Mouse (Mus musculus) kidney, adult 2 months (tissue): ENCODE data around the gene Pvalb. TPM values are rescaled to one million over a fixed set of nuclear protein-coding genes. Genes with fewer than 3 reads are reported as not detected.
A peak's percentile ranks its signal among the peaks of the same experiment; 100 is the strongest.

ENCODE experiments used
- DNase-seq: peaks from one replicate; pipeline ENCODE4 v3.0.0; 2021
- H3K27ac ChIP-seq: fragments of 200-500 bp; 2 replicates; pipeline ENCODE4 v1.5.1; 2012; ENCODE audit warnings: low read depth, low read length, control low read depth, inconsistent platforms; ENCODE audit not compliant: insufficient read depth
- H3K27me3 ChIP-seq: fragments of 200-500 bp; replicated peaks from 2 replicates; pipeline ENCODE4 v1.6.1; 2012; ENCODE audit warnings: mild to moderate bottlenecking, moderate library complexity, low read length, inconsistent platforms; ENCODE audit not compliant: control insufficient read depth, insufficient read depth
- H3K36me3 ChIP-seq: fragments of 200-500 bp; 2 replicates; pipeline ENCODE4 v1.6.1; 2012; ENCODE audit warnings: mild to moderate bottlenecking, moderate library complexity, low read length, inconsistent platforms; ENCODE audit not compliant: control insufficient read depth, insufficient read depth
- H3K4me1 ChIP-seq: fragments of 200-500 bp; 2 replicates; pipeline ENCODE4 v1.6.1; 2011; ENCODE audit warnings: low read length; ENCODE audit not compliant: control insufficient read depth, insufficient read depth
- H3K4me3 ChIP-seq: fragments of 200-500 bp; 2 replicates; pipeline ENCODE4 v1.5.1; 2011; ENCODE audit warnings: mild to moderate bottlenecking, low read depth, low read length, control low read depth; ENCODE audit not compliant: insufficient read depth
- CTCF ChIP-seq: fragments of 200-500 bp; conservative IDR thresholded peaks from 2 replicates; pipeline ENCODE4 v1.5.1; 2011; ENCODE audit warnings: low read depth, mild to moderate bottlenecking, control low read depth, low read length, moderate library complexity, mixed read lengths; ENCODE audit not compliant: insufficient read depth, insufficient read length
- POLR2A ChIP-seq: fragments of 200-500 bp; IDR thresholded peaks from one replicate; pipeline ENCODE4 v1.6.1; 2011; ENCODE audit warnings: low read depth, low read length, control low read depth
- WGBS: fragments of 180-500 bp; shearing (Covaris S2); methylation state at CpG from one replicate; pipeline ENCODE4 v1.1.7; 2018; 5-methylcytosine and 5-hydroxymethylcytosine counted together
- polyA plus RNA-seq: library from polyadenylated mRNA; depleted of rRNA; stranded (reverse); fragments of >200 nt; gene quantifications from 2 replicates; pipeline ENCODE4 v1.2.3, GENCODE M21; 2012; rRNA removed

Gene Pvalb
- polyA plus RNA-seq, 1 experiment = 53.3 TPM

GRCm38 (mm10) chr15:78155421-78155820, 50.8 kb downstream of the Pvalb start:
- Histone ChIP-seq H3K27ac (no peak overlapping the region), H3K36me3 (no peaks in the 10 kb centered on the region), H3K27me3 (no peaks in the 10 kb centered on the region), H3K4me3 (no peak overlapping the region), H3K4me1 (no peaks in the 10 kb centered on the region)
- 85% methylated on average over 6 of the region's 6 CpGs for WGBS
- TF ChIP-seq CTCF (no peak), POLR2A (no peak)
- no peak for DNase-seq

GRCm38 (mm10) chr15:78153045-78153775, 53.0 kb downstream of the Pvalb start:
- Histone ChIP-seq H3K4me1 (no peaks in the 10 kb centered on the region), H3K27ac (no peak overlapping the region), H3K27me3 (no peaks in the 10 kb centered on the region), H3K4me3 (no peak overlapping the region), H3K36me3 (no peaks in the 10 kb centered on the region)
- TF ChIP-seq POLR2A (no peak), CTCF (no peak)
- 50% methylated on average over 11 of the region's 11 CpGs for WGBS
- DNase-seq = peak; percentile 82

- H3K27me3 ChIP-seq = no peaks in the 10 kb centered on the region
- TF ChIP-seq POLR2A = no peak
- no peak for TF ChIP-seq CTCF
- no peak overlapping the region for H3K27ac ChIP-seq
- 65% methylated on average over 7 of the region's 7 CpGs for WGBS
- H3K4me1 ChIP-seq = no peaks in the 10 kb centered on the region
- H3K4me3 ChIP-seq = no peak overlapping the region
- DNase-seq = no peak
- no peaks in the 10 kb centered on the region for H3K36me3 ChIP-seq
Measured at GRCm38 (mm10) chr15:78148565-78148964, 57.6 kb downstream of the Pvalb start.

Other genes with a start within 250 kb of the Pvalb start
- gene Foxred2, start 249.7 kb downstream of the Pvalb start, polyA plus RNA-seq = 3.8 and 4.1 TPM in 2 replicates
- gene Eif3d, start 235.6 kb downstream of the Pvalb start, polyA plus RNA-seq = 98.8 and 132 TPM in 2 replicates
- 0.02 TPM in 1 of 2 replicates, not detected in the other for gene Cacng2, start 86.4 kb downstream of the Pvalb start, polyA plus RNA-seq
- 46.2 and 64.2 TPM in 2 replicates for gene Ift27, start 32.3 kb downstream of the Pvalb start, polyA plus RNA-seq
- 2.9 and 4.8 TPM in 2 replicates for gene Ncf4, start 38.4 kb upstream of the Pvalb start, polyA plus RNA-seq
- 1.4 and 7.1 TPM in 2 replicates for gene Csf2rb2, start 99.3 kb upstream of the Pvalb start, polyA plus RNA-seq
- 3.0 and 7.3 TPM in 2 replicates for gene Csf2rb, start 119.4 kb upstream of the Pvalb start, polyA plus RNA-seq
- gene Tex33, start 189.5 kb upstream of the Pvalb start, polyA plus RNA-seq = 0.41 and 0.48 TPM in 2 replicates
- 151 and 161 TPM in 2 replicates for gene Tst, start 199.5 kb upstream of the Pvalb start, polyA plus RNA-seq
- 270 and 419 TPM in 2 replicates for gene Mpst, start 200.0 kb upstream of the Pvalb start, polyA plus RNA-seq
- gene Kctd17, start 222.2 kb upstream of the Pvalb start, polyA plus RNA-seq = 163 and 184 TPM in 2 replicates